Mouse (Mus musculus) neural tube, embryonic 12.5 days (tissue): ENCODE results near the gene Sugp1. TPM values are rescaled to one million over a fixed set of nuclear protein-coding genes. Genes with fewer than 3 reads are reported as not detected.
A peak's percentile ranks its signal among the peaks of the same experiment; 100 is the strongest.

Source experiments
- ATAC-seq: fragments of 200-750 bp; cut with Nextera tagmentation; 2 replicates; pipeline ENCODE4 v1.8.0; 2017; ENCODE audit warnings: low read depth, mild to moderate bottlenecking, moderate TSS enrichment, moderate library complexity; ENCODE audit not compliant: low FRiP score
- H3K27ac ChIP-seq: fragments of 300-500 bp; sonication (generic); 2 replicates; pipeline ENCODE4 v1.5.1; 2016
- H3K27me3 ChIP-seq: fragments of 300-500 bp; sonication (generic); replicated peaks from 2 replicates; pipeline ENCODE4 v1.6.1; 2016; ENCODE audit warnings: mild to moderate bottlenecking
- H3K36me3 ChIP-seq: fragments of 300-500 bp; sonication (generic); 2 replicates; pipeline ENCODE4 v1.6.1; 2016; ENCODE audit warnings: mild to moderate bottlenecking
- H3K4me1 ChIP-seq: fragments of 300-500 bp; sonication (generic); 2 replicates; pipeline ENCODE4 v1.6.1; 2016
- H3K4me2 ChIP-seq: fragments of 300-500 bp; sonication (generic); replicated peaks from 2 replicates; pipeline ENCODE4 v1.6.1; 2016; ENCODE audit warnings: mild to moderate bottlenecking
- H3K4me3 ChIP-seq: fragments of 300-500 bp; sonication (generic); 2 replicates; pipeline ENCODE4 v1.5.1; 2016
- H3K9ac ChIP-seq: fragments of 300-500 bp; sonication (generic); 2 replicates; pipeline ENCODE4 v1.6.1; 2016; ENCODE audit warnings: mild to moderate bottlenecking
- H3K9me3 ChIP-seq: fragments of 300-500 bp; sonication (generic); 2 replicates; pipeline ENCODE4 v1.6.1; 2016; ENCODE audit warnings: mild to moderate bottlenecking
- WGBS: fragments of 180-500 bp; shearing (Covaris S2); methylation state at CpG from one replicate; pipeline ENCODE4 v1.1.7; 2016; 5-methylcytosine and 5-hydroxymethylcytosine counted together
- polyA plus RNA-seq: library from polyadenylated mRNA; unstranded; fragments of >200 nt; fragmentation: Nextera tagmentation; extraction: Ambion mirVana; gene quantifications from 2 replicates; pipeline ENCODE4 v1.2.1, GENCODE M21; 2016

The Sugp1 gene
- polyA plus RNA-seq, 1 experiment from 2014 or later, result 56.4 TPM

- ATAC-seq, result peak; percentile 37
- no peaks in the 10 kb centered on the region for H3K9me3 ChIP-seq
- peaks cover 3% of the 10 kb centered on the region; the same call in 1 of the 2 replicates for H3K36me3 ChIP-seq
- no peak overlapping the region for H3K27ac ChIP-seq
- H3K9ac ChIP-seq, result no peak overlapping the region
- H3K4me3 ChIP-seq, result no peak overlapping the region
- peaks cover 26% of the 10 kb centered on the region for H3K4me1 ChIP-seq
- 40% methylated on average over 9 of the region's 9 CpGs for WGBS
- no peak overlapping the region; the same call in 1 of the 2 replicates for H3K4me2 ChIP-seq
- peaks cover 62% of the 10 kb centered on the region for H3K27me3 ChIP-seq
Measured at GRCm38 (mm10) chr8:70089296-70089960, 46.8 kb downstream of the Sugp1 start.

DNA sequence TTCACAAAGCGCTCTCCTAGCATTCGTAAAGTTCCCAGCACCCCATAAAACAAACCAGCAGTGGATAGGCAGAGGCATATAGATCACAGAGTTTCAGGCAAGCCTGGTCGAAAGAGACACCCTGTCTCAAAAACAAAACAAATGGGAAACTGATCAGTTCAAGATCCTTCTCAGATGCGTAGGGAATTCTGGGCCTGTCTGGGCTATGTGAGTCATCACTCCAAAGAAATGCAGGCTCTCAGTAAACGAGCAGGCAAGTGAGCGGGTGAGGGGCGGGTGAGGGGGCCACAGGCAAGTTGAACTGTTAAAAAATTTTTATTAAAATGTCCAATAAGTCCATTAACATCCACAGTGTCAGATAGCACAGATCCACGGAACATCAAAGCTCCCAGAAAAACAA is 50.2 kb downstream of the Sugp1 start:
- Histone ChIP-seq H3K4me1 (peaks cover 17% of the 10 kb centered on the region), H3K4me2 (no peak overlapping the region), H3K9ac (no peak overlapping the region), H3K27ac (no peak overlapping the region; the same call in 1 of the 2 replicates), H3K36me3 (peaks cover 35% of the 10 kb centered on the region), H3K27me3 (peaks cover 29% of the 10 kb centered on the region), H3K9me3 (no peaks in the 10 kb centered on the region), H3K4me3 (no peak overlapping the region)
- 68% methylated on average over 8 of the region's 8 CpGs for WGBS
- ATAC-seq, result no peak

DNA sequence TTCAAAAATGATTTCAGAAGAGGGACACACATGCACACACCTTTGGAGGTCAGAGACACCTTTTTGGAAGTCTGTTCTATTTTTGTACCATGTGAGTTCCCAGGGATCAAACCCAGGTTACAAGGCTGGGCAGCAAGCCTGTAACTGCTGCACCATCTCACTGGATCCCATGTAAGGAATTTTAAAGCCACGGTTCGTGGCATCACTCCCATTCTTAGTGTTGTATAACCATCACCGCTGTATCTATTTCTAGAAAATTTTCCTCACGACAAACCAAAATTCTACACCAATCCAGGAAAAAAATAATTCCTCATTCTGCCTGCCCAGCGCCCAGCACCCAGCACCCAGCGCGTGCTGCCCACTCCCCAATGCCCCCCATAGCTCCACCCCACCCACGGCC is 56.7 kb downstream of the Sugp1 start:
- ATAC-seq, result no peak
- Histone ChIP-seq H3K36me3 (peaks cover 96% of the 10 kb centered on the region), H3K27me3 (0 out of 2 replicates have a peak, but pooled peaks cover 2% of the 10 kb centered on the region), H3K4me3 (no peak overlapping the region), H3K9me3 (0 out of 2 replicates have a peak, but pooled peaks cover 3% of the 10 kb centered on the region), H3K27ac (no peak overlapping the region), H3K4me1 (no peaks in the 10 kb centered on the region), H3K4me2 (no peak overlapping the region), H3K9ac (no peak overlapping the region)
- WGBS, result 78% methylated on average over 8 of the region's 8 CpGs

DNA sequence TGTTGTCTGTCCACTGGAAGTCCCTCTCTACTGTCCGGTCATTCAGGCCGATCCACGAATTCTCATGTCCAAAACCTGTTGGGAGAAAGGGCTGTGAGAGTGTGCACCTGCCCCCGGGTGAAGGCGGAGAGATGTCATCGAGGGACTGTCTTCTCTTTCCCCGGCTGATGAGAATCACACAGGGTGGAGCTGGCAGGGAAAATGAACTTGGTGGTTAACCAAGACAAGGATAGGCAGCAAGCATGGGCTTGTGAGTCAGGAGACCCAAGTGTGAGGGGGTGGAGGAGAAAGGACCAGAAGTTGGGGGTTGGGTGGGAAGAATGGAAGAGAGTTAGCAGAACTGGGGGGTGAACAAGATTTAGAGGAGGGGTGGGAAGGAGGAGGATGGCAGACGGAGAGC is 57.6 kb downstream of the Sugp1 start:
- Histone ChIP-seq H3K27me3 (no peaks in the 10 kb centered on the region), H3K4me1 (no peaks in the 10 kb centered on the region), H3K4me2 (no peak overlapping the region), H3K4me3 (no peak overlapping the region), H3K36me3 (peaks cover 92% of the 10 kb centered on the region), H3K9ac (no peak overlapping the region), H3K9me3 (0 out of 2 replicates have a peak, but pooled peaks cover 3% of the 10 kb centered on the region), H3K27ac (no peak overlapping the region)
- no peak for ATAC-seq
- WGBS, result 85% methylated on average over 8 of the region's 8 CpGs

DNA sequence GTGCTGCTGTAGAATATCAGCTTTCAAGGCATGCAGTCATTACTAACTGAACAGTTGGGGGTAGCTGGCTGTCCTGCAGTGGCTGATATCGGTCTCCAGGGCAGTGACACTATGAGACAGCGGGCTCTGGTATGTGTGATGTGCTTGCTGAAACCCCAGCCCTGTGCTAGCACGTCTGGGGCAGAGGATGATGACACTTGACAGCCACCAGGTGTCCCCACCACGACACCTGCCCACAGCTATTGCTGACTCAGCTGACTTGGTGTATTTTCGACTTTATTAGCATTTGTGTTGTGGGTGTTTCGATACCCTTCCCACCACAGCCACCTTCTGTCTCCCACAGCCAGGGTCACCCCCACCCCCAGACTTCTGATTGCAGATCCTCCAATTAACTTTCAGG is 61.9 kb downstream of the Sugp1 start:
- Histone ChIP-seq H3K27ac (no peak overlapping the region), H3K4me3 (no peak overlapping the region), H3K9ac (no peak overlapping the region), H3K4me1 (no peaks in the 10 kb centered on the region), H3K27me3 (peaks cover 5% of the 10 kb centered on the region), H3K9me3 (no peaks in the 10 kb centered on the region), H3K4me2 (no peak overlapping the region), H3K36me3 (peaks cover 86% of the 10 kb centered on the region)
- WGBS, result 25% methylated on average over 6 of the region's 6 CpGs
- ATAC-seq, result peak; percentile 42; the same call in 1 of the 2 replicates

DNA sequence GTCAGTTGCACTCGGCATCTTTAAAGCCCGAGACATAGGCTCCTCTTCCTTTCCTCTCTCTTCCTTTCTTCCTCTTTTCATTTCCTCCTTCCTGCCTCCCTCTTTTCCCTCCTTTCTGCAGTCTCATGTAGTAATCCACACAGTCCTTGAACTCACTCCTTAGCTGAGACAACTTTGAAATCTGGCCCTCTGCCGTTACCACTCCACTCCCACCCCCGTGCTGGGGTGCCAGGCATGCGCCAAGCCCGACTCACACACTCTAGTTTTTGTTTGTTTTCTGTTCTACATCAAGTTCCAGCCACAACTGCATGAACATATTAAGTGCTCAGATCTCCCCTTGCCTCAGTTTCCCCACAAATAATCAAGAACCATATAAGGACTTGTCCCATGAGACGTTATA is 62.3 kb downstream of the Sugp1 start:
- no peak overlapping the region for H3K4me2 ChIP-seq
- H3K4me1 ChIP-seq, result no peaks in the 10 kb centered on the region
- no peak for ATAC-seq
- H3K27ac ChIP-seq, result no peak overlapping the region
- H3K4me3 ChIP-seq, result no peak overlapping the region
- H3K36me3 ChIP-seq, result peaks cover 86% of the 10 kb centered on the region
- H3K9ac ChIP-seq, result no peak overlapping the region
- 80% methylated on average over 7 of the region's 7 CpGs for WGBS
- H3K27me3 ChIP-seq, result peaks cover 10% of the 10 kb centered on the region
- no peaks in the 10 kb centered on the region for H3K9me3 ChIP-seq

DNA sequence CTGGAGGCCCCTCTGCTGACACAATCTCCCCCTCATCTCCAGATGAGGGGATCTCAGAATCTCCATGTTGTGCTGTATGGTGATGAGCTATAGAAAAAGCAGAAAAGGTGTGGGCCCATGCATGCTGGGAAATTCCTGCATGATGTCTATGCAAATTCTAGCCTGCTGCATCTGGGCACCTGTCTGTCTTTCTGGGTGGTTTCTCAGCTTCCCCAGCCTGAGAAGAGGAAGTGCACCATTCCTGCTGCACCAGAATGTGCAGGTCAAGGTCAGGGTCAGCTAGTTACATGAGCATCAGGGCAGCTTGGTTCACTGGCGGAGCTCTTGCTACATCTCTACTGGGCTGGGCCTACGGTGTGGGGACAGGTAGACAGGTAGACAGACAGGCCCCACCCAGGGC is 67.8 kb downstream of the Sugp1 start:
- 95% methylated on average over 2 of the region's 2 CpGs for WGBS
- H3K36me3 ChIP-seq, result peaks cover 96% of the 10 kb centered on the region
- peaks cover 62% of the 10 kb centered on the region for H3K27me3 ChIP-seq
- H3K4me2 ChIP-seq, result no peak overlapping the region
- no peak overlapping the region for H3K4me3 ChIP-seq
- no peaks in the 10 kb centered on the region for H3K9me3 ChIP-seq
- no peak overlapping the region for H3K9ac ChIP-seq
- no peak overlapping the region for H3K27ac ChIP-seq
- H3K4me1 ChIP-seq, result peaks cover 14% of the 10 kb centered on the region
- no peak for ATAC-seq

DNA sequence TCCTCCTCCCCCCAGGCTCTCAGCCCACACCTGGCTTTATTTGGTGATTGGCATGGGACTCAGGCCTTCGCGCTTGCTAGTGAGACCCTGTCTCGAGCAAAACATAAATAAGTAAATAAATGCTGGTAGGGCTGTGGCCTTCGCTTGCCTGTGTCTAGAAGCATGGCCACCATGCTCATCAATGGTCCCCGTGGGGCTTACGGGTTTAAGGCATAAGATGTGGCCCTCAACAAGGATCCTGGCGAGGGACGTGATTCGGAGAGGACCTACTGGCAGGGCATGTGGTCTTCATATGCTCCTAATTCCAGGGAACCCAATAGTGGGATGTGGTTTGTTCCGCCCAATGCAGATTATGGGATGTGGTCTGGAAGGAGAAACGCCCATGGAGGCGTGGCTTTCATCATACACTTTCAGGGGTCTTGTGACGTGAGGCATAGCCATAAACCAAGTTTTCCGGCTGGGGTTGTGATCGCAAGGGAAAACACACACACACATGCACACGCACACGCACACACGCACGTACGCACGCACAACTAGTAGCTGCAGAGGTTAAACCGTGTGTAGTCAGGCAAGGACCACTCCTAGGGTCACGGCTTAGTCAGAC is 68.7 kb downstream of the Sugp1 start:
- no peak overlapping the region for H3K27ac ChIP-seq
- no peak overlapping the region for H3K9ac ChIP-seq
- peaks cover 69% of the 10 kb centered on the region for H3K27me3 ChIP-seq
- peaks cover 97% of the 10 kb centered on the region for H3K36me3 ChIP-seq
- H3K4me2 ChIP-seq, result no peak overlapping the region
- H3K9me3 ChIP-seq, result no peaks in the 10 kb centered on the region
- WGBS, result 53% methylated on average over 23 of the region's 23 CpGs
- no peak for ATAC-seq
- peaks cover 14% of the 10 kb centered on the region for H3K4me1 ChIP-seq
- no peak overlapping the region for H3K4me3 ChIP-seq

DNA sequence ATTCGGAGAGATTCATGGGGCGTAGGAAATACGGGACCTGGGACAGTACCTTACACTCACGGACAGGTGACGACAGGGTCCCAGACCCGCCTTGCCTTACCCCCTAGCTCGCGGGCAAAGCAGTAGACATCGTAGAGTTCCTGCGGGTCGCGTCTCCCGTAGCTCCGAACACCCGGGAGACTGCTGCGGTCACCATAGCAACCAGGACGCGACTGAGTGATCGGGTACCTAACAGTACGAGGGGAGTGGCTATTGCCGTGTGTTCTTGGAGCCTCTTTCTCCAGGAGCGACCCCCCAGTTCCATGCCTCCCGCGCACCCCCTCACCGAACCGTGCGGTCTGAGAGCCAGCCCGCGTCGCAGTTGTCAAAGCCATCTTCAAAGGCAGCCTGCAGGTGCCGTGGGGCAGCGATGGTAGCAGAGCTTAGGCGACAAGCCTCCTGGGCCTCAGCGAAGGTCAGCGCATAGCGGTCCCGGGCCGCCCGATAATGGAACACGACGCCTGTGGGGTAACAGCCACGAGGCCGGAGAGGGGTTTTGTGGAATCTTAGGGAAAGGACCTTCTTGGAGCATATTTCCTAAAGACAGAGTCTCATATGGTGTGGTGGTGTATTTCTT is 69.9 kb downstream of the Sugp1 start:
- H3K27me3 ChIP-seq, result peaks cover 81% of the 10 kb centered on the region
- H3K27ac ChIP-seq, result no peak overlapping the region
- no peaks in the 10 kb centered on the region for H3K9me3 ChIP-seq
- H3K4me1 ChIP-seq, result peaks cover 25% of the 10 kb centered on the region
- 0 out of 2 replicates have a peak overlapping the region, but pooled peaks have one; percentile 1 for H3K4me3 ChIP-seq
- H3K4me2 ChIP-seq, result peak overlapping the region; percentile 7; the same call in 1 of the 2 replicates
- no peak overlapping the region for H3K9ac ChIP-seq
- H3K36me3 ChIP-seq, result peaks cover 94% of the 10 kb centered on the region
- WGBS, result 7% methylated on average over 43 of the region's 43 CpGs
- peak; percentile 45 for ATAC-seq

DNA sequence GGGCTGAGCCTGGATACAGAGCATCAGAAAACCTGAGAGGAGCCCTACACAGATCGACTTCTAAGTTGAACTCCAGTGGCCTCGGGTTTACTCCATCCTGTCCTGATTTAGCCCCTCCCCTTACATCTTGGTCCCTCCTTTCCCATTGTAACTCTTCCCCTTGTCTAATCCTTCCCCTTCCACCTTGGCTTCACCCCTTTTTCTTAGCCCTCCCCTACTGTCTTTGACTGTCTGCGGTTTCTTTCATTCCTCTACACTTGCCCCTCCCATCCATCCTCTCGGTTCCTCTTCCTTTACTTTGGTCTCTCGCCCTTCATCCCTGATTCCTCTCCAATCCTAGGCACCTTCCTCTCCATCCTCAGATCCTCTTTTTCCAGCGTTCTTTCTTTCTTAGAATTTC is 71.9 kb downstream of the Sugp1 start:
- no peak overlapping the region for H3K4me2 ChIP-seq
- WGBS, result 23% methylated on average over 6 of the region's 6 CpGs
- no peak overlapping the region for H3K27ac ChIP-seq
- peaks cover 77% of the 10 kb centered on the region for H3K27me3 ChIP-seq
- no peak overlapping the region for H3K9ac ChIP-seq
- no peak for ATAC-seq
- no peaks in the 10 kb centered on the region for H3K9me3 ChIP-seq
- peaks cover 74% of the 10 kb centered on the region for H3K36me3 ChIP-seq
- H3K4me1 ChIP-seq, result peaks cover 37% of the 10 kb centered on the region
- no peak overlapping the region for H3K4me3 ChIP-seq

- Histone ChIP-seq H3K4me3 (no peak overlapping the region), H3K4me2 (no peak overlapping the region), H3K9me3 (no peaks in the 10 kb centered on the region), H3K27ac (no peak overlapping the region), H3K9ac (no peak overlapping the region), H3K4me1 (peaks cover 37% of the 10 kb centered on the region), H3K36me3 (peaks cover 70% of the 10 kb centered on the region), H3K27me3 (peaks cover 73% of the 10 kb centered on the region)
- 69% methylated on average over 13 of the region's 13 CpGs for WGBS
- no peak for ATAC-seq
Measured at GRCm38 (mm10) chr8:70114892-70115291, 72.3 kb downstream of the Sugp1 start.

GRCm38 (mm10) chr8:70117611-70118010 is 75.0 kb downstream of the Sugp1 start:
- ATAC-seq, result no peak
- Histone ChIP-seq H3K27ac (no peak overlapping the region), H3K9ac (no peak overlapping the region), H3K27me3 (peaks cover 48% of the 10 kb centered on the region), H3K4me2 (peak overlapping the region; percentile 64), H3K4me3 (no peak overlapping the region), H3K4me1 (peaks cover 28% of the 10 kb centered on the region), H3K36me3 (peaks cover 43% of the 10 kb centered on the region), H3K9me3 (no peaks in the 10 kb centered on the region)
- WGBS, result 11% methylated on average over 9 of the region's 9 CpGs
